Mouse (Mus musculus): Measurements from ENCODE around the gene Bap1. TPM values are rescaled to one million over a fixed set of nuclear protein-coding genes. Genes with fewer than 3 reads are reported as not detected.

The Bap1 gene
- polyA plus RNA-seq, 1 experiment from 2014 or later, result 102 TPM

GRCm38 (mm10) chr14:31230442-31230841 lies 20.8 kb upstream of the Bap1 start:
- ATAC-seq, result no peak
- WGBS, result 79% methylated on average over 8 of the region's 8 CpGs
- H3K9ac ChIP-seq (ENCODE audit: low read depth, low read length), result no peak overlapping the region

GRCm38 (mm10) chr14:31232404-31233069 lies 18.7 kb upstream of the Bap1 start:
- H3K9ac ChIP-seq (ENCODE audit: low read depth, low read length), result no peak overlapping the region
- no peaks in the 10 kb centered on the region for H3K9me3 ChIP-seq (ENCODE audit: control insufficient read depth, low read length)
- H3K36me3 ChIP-seq (ENCODE audit: control insufficient read depth, insufficient read depth, low read length), result no peaks in the 10 kb centered on the region
- H3K27me3 ChIP-seq (replicated peaks; ENCODE audit: control insufficient read depth, insufficient read depth, low read length), result no peaks in the 10 kb centered on the region
- no peak overlapping the region for H3K4me2 ChIP-seq (ENCODE audit: low read length)
- H3K27ac ChIP-seq (ENCODE audit: low read depth, low read length), result no peak overlapping the region
- no peak overlapping the region for H3K4me3 ChIP-seq (ENCODE audit: low read length)
- H3K4me1 ChIP-seq (ENCODE audit: control insufficient read depth, insufficient read depth, low read depth, low read length), result no peaks in the 10 kb centered on the region
- WGBS, result 84% methylated on average over 13 of the region's 13 CpGs
- no peak for ATAC-seq

More at GRCm38 (mm10) chr14:31230442-31230841, 20.8 kb upstream of the Bap1 start:
- Histone ChIP-seq H3K4me3 (ENCODE audit: low read length) (no peak overlapping the region), H3K27ac (ENCODE audit: low read depth, low read length) (no peak overlapping the region), H3K27me3 (replicated peaks; ENCODE audit: control insufficient read depth, insufficient read depth, low read length) (no peaks in the 10 kb centered on the region), H3K9me3 (ENCODE audit: control insufficient read depth, low read length) (no peaks in the 10 kb centered on the region), H3K36me3 (ENCODE audit: control insufficient read depth, insufficient read depth, low read length) (no peaks in the 10 kb centered on the region), H3K4me1 (ENCODE audit: control insufficient read depth, insufficient read depth, low read depth, low read length) (no peaks in the 10 kb centered on the region), H3K4me2 (ENCODE audit: low read length) (no peak overlapping the region)

- no peaks in the 10 kb centered on the region for H3K27me3 ChIP-seq (replicated peaks; ENCODE audit: control insufficient read depth, insufficient read depth, low read length)
- H3K9ac ChIP-seq (ENCODE audit: low read depth, low read length), result no peak overlapping the region
- 86% methylated on average over 14 of the region's 14 CpGs for WGBS
- H3K9me3 ChIP-seq (ENCODE audit: control insufficient read depth, low read length), result no peaks in the 10 kb centered on the region
- 0 out of 2 replicates have a peak, but pooled peaks have one; percentile 24 for ATAC-seq
- H3K4me1 ChIP-seq (ENCODE audit: control insufficient read depth, insufficient read depth, low read depth, low read length), result no peaks in the 10 kb centered on the region
- H3K36me3 ChIP-seq (ENCODE audit: control insufficient read depth, insufficient read depth, low read length), result no peaks in the 10 kb centered on the region
- no peak overlapping the region for H3K4me2 ChIP-seq (ENCODE audit: low read length)
- no peak overlapping the region for H3K27ac ChIP-seq (ENCODE audit: low read depth, low read length)
- H3K4me3 ChIP-seq (ENCODE audit: low read length), result no peak overlapping the region
Observed at GRCm38 (mm10) chr14:31233070-31233995, 17.9 kb upstream of the Bap1 start.

- H3K27ac ChIP-seq (ENCODE audit: low read depth, low read length), result no peak overlapping the region
- H3K4me1 ChIP-seq (ENCODE audit: control insufficient read depth, insufficient read depth, low read depth, low read length), result no peaks in the 10 kb centered on the region
- ATAC-seq, result 0 out of 2 replicates have a peak, but pooled peaks have one; percentile 30
- H3K4me3 ChIP-seq (ENCODE audit: low read length), result no peak overlapping the region
- H3K36me3 ChIP-seq (ENCODE audit: control insufficient read depth, insufficient read depth, low read length), result no peaks in the 10 kb centered on the region
- 20% methylated on average over 11 of the region's 11 CpGs for WGBS
- H3K9me3 ChIP-seq (ENCODE audit: control insufficient read depth, low read length), result no peaks in the 10 kb centered on the region
- H3K4me2 ChIP-seq (ENCODE audit: low read length), result peak overlapping the region; percentile 29
- H3K9ac ChIP-seq (ENCODE audit: low read depth, low read length), result peak overlapping the region; percentile 25; the same call in 1 of the 2 replicates
- H3K27me3 ChIP-seq (replicated peaks; ENCODE audit: control insufficient read depth, insufficient read depth, low read length), result no peaks in the 10 kb centered on the region
Observed at GRCm38 (mm10) chr14:31233996-31234591, 17.2 kb upstream of the Bap1 start.

GRCm38 (mm10) chr14:31237101-31237882 lies 14.0 kb upstream of the Bap1 start:
- H3K4me3 ChIP-seq (ENCODE audit: low read length), result no peak overlapping the region

GRCm38 (mm10) chr14:31240528-31240927 lies 10.7 kb upstream of the Bap1 start:
- Histone ChIP-seq H3K4me2 (ENCODE audit: low read length) (no peak overlapping the region), H3K27ac (ENCODE audit: low read depth, low read length) (no peak overlapping the region), H3K9ac (ENCODE audit: low read depth, low read length) (no peak overlapping the region), H3K27me3 (replicated peaks; ENCODE audit: control insufficient read depth, insufficient read depth, low read length) (no peaks in the 10 kb centered on the region), H3K9me3 (ENCODE audit: control insufficient read depth, low read length) (no peaks in the 10 kb centered on the region), H3K4me1 (ENCODE audit: control insufficient read depth, insufficient read depth, low read depth, low read length) (no peaks in the 10 kb centered on the region), H3K4me3 (ENCODE audit: low read length) (no peak overlapping the region), H3K36me3 (ENCODE audit: control insufficient read depth, insufficient read depth, low read length) (no peaks in the 10 kb centered on the region)
- 74% methylated on average over 3 of the region's 3 CpGs for WGBS
- ATAC-seq, result no peak

More at GRCm38 (mm10) chr14:31237101-31237882, 14.0 kb upstream of the Bap1 start:
- H3K4me1 ChIP-seq (ENCODE audit: control insufficient read depth, insufficient read depth, low read depth, low read length), result no peaks in the 10 kb centered on the region
- WGBS, result 83% methylated on average over 7 of the region's 7 CpGs
- no peak overlapping the region for H3K9ac ChIP-seq (ENCODE audit: low read depth, low read length)
- no peak overlapping the region for H3K4me2 ChIP-seq (ENCODE audit: low read length)
- H3K36me3 ChIP-seq (ENCODE audit: control insufficient read depth, insufficient read depth, low read length), result no peaks in the 10 kb centered on the region
- no peaks in the 10 kb centered on the region for H3K9me3 ChIP-seq (ENCODE audit: control insufficient read depth, low read length)
- no peak for ATAC-seq
- no peak overlapping the region for H3K27ac ChIP-seq (ENCODE audit: low read depth, low read length)
- H3K27me3 ChIP-seq (replicated peaks; ENCODE audit: control insufficient read depth, insufficient read depth, low read length), result no peaks in the 10 kb centered on the region

- Histone ChIP-seq H3K4me2 (ENCODE audit: low read length) (no peak overlapping the region), H3K4me3 (ENCODE audit: low read length) (no peak overlapping the region), H3K9ac (ENCODE audit: low read depth, low read length) (no peak overlapping the region), H3K27ac (ENCODE audit: low read depth, low read length) (no peak overlapping the region), H3K4me1 (ENCODE audit: control insufficient read depth, insufficient read depth, low read depth, low read length) (no peaks in the 10 kb centered on the region), H3K36me3 (ENCODE audit: control insufficient read depth, insufficient read depth, low read length) (no peaks in the 10 kb centered on the region), H3K9me3 (ENCODE audit: control insufficient read depth, low read length) (no peaks in the 10 kb centered on the region), H3K27me3 (replicated peaks; ENCODE audit: control insufficient read depth, insufficient read depth, low read length) (no peaks in the 10 kb centered on the region)
- no peak for ATAC-seq
- 69% methylated on average over 1 of the region's 1 CpGs for WGBS
Observed at GRCm38 (mm10) chr14:31244777-31245176, 6.5 kb upstream of the Bap1 start.

GRCm38 (mm10) chr14:31245946-31246345 lies 5.3 kb upstream of the Bap1 start:
- no peak overlapping the region for H3K9ac ChIP-seq (ENCODE audit: low read depth, low read length)
- 89% methylated on average over 1 of the region's 1 CpGs for WGBS
- H3K4me3 ChIP-seq (ENCODE audit: low read length), result no peak overlapping the region
- H3K4me2 ChIP-seq (ENCODE audit: low read length), result no peak overlapping the region
- H3K27ac ChIP-seq (ENCODE audit: low read depth, low read length), result no peak overlapping the region
- no peaks in the 10 kb centered on the region for H3K36me3 ChIP-seq (ENCODE audit: control insufficient read depth, insufficient read depth, low read length)
- no peak for ATAC-seq
- H3K4me1 ChIP-seq (ENCODE audit: control insufficient read depth, insufficient read depth, low read depth, low read length), result no peaks in the 10 kb centered on the region; the same call in 1 of the 2 replicates
- no peaks in the 10 kb centered on the region for H3K27me3 ChIP-seq (replicated peaks; ENCODE audit: control insufficient read depth, insufficient read depth, low read length)
- H3K9me3 ChIP-seq (ENCODE audit: control insufficient read depth, low read length), result no peaks in the 10 kb centered on the region

All from hindbrain, embryonic 16.5 days (tissue).